Mouse (Mus musculus): ENCODE measurements at regions not wholly inside any gene's neighbourhood (a gene's known extent, or its start where the extent isn't known, plus 50 kb on each side); places are given as distances from the start of the nearest gene placed in this dataset.

GRCm38 (mm10) chr17:84875031-84875430 lies 81.5 kb upstream of the Ppm1b start:
- no peak for TF ChIP-seq CTCF (IDR thresholded peaks at IDR 0.05; ENCODE audit: insufficient read depth, low read depth, low read length)
- TF ChIP-seq POLR2A (IDR thresholded peaks at IDR 0.05; ENCODE audit: insufficient read depth, low read depth, low read length) = no peak
